Mouse (Mus musculus) kidney, adult 2 months (tissue): ENCODE measurements at regions not wholly inside any gene's neighbourhood (a gene's known extent, or its start where the extent isn't known, plus 50 kb on each side); places are given as distances from the start of the nearest gene placed in this dataset.

Source experiments
- DNase-seq: peaks from one replicate; pipeline ENCODE4 v3.0.0; 2021
- H3K27ac ChIP-seq: fragments of 200-500 bp; 2 replicates; pipeline ENCODE4 v1.5.1; 2012; ENCODE audit warnings: low read depth, low read length, control low read depth, inconsistent platforms; ENCODE audit not compliant: insufficient read depth
- H3K27me3 ChIP-seq: fragments of 200-500 bp; replicated peaks from 2 replicates; pipeline ENCODE4 v1.6.1; 2012; ENCODE audit warnings: mild to moderate bottlenecking, moderate library complexity, low read length, inconsistent platforms; ENCODE audit not compliant: control insufficient read depth, insufficient read depth
- H3K36me3 ChIP-seq: fragments of 200-500 bp; 2 replicates; pipeline ENCODE4 v1.6.1; 2012; ENCODE audit warnings: mild to moderate bottlenecking, moderate library complexity, low read length, inconsistent platforms; ENCODE audit not compliant: control insufficient read depth, insufficient read depth
- H3K4me1 ChIP-seq: fragments of 200-500 bp; 2 replicates; pipeline ENCODE4 v1.6.1; 2011; ENCODE audit warnings: low read length; ENCODE audit not compliant: control insufficient read depth, insufficient read depth
- H3K4me3 ChIP-seq: fragments of 200-500 bp; 2 replicates; pipeline ENCODE4 v1.5.1; 2011; ENCODE audit warnings: mild to moderate bottlenecking, low read depth, low read length, control low read depth; ENCODE audit not compliant: insufficient read depth
- CTCF ChIP-seq: fragments of 200-500 bp; conservative IDR thresholded peaks from 2 replicates; pipeline ENCODE4 v1.5.1; 2011; ENCODE audit warnings: low read depth, mild to moderate bottlenecking, control low read depth, low read length, moderate library complexity, mixed read lengths; ENCODE audit not compliant: insufficient read depth, insufficient read length
- POLR2A ChIP-seq: fragments of 200-500 bp; IDR thresholded peaks from one replicate; pipeline ENCODE4 v1.6.1; 2011; ENCODE audit warnings: low read depth, low read length, control low read depth
- WGBS: fragments of 180-500 bp; shearing (Covaris S2); methylation state at CpG from one replicate; pipeline ENCODE4 v1.1.7; 2018; 5-methylcytosine and 5-hydroxymethylcytosine counted together

DNA sequence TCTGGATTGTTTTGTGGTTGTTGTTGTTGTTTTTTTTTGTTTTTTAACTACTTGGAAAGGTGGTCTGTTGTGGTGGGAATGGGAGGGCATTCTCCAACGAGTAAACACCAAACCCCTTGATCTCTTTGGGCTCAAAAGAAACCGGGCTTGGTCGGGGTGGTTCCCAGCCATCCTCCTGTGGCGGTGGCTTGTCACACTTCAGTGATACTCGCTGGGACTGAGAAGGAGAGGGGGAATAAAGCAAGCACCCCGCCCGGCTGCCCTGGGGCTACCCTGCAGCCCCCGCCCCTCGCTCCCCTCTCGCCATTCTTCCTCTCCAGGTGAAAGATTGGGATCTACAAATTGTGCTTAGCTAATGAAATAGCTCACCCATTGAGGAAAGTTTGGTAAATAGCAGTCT is 229.3 kb upstream of the Sp4 start:
- TF ChIP-seq CTCF (no peak), POLR2A (no peak)
- Histone ChIP-seq H3K4me1 (no peaks in the 10 kb centered on the region), H3K36me3 (no peaks in the 10 kb centered on the region), H3K4me3 (no peak overlapping the region), H3K27ac (no peak overlapping the region), H3K27me3 (no peaks in the 10 kb centered on the region)
- DNase-seq = no peak
- 3% methylated on average over 10 of the region's 10 CpGs for WGBS

DNA sequence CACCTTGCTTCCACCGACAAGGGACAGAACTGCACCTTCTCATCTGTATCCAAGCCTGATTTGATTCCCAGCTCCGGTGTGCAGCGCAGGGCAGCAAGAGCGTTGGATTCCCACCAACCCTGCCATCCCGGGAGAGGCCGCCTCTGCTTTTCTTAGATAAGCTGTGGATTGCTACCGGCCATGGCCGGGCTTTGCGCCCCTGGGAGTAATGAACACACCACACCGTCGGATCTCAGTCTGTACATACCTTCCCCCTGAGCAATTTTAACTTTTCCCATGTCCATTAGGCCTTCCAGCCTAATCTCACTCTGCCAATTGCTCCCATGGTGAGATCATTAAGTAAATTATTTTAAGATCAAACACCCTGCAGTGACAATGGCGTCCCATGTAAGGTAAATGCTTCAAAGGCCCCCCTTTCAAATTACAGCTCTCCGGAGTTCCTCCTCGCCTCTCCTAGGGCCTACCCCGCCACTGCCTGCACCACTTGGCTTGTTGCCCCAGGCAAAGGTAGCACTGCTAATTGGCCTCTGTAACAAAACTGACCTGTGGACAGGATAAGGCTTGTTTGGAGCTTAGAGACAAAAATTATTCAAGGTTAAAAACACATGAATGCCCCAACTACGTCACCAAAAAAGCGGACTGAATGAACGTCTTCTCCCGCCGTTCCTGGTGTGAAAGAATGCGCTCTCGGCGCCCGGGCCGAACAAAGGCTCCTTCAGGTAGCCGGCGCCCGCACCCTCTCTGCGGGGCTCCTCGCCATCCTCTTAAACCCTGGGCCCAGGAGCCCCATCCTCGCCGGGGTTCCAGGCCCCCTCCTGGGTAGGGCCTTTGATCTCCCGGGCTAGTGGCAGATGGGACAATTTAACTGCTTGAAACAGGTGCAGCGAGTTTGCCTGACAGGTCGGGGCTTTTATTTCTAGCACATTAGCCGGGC is 228.5 kb upstream of the Sp4 start:
- H3K27ac ChIP-seq = no peak overlapping the region
- no peaks in the 10 kb centered on the region for H3K36me3 ChIP-seq
- peak; percentile 34 for DNase-seq
- no peak overlapping the region for H3K4me3 ChIP-seq
- 11% methylated on average over 36 of the region's 36 CpGs for whole genome bisulfite sequencing
- TF ChIP-seq CTCF (no peak), POLR2A (no peak)
- H3K27me3 ChIP-seq = no peaks in the 10 kb centered on the region
- H3K4me1 ChIP-seq = no peaks in the 10 kb centered on the region

DNA sequence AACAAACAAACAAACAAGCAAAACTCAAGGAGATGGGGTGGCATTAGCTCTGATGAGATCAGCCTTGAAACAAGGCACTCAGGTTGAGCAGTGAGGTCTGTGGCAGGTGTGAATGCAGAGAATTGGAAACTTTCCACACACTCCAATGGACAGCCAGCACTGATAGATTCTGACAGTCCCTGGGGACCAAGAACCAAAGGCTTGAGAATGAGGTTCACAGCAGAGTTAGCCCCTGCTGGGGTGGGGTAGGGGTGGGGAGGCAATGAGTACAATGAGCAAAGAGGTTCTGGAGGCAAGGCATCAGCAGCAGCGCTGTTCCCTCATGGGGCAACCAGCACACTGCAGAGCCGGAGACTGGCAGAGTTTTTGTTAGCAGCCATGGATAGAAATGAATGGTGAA is 220.5 kb upstream of the Sp4 start:
- H3K27me3 ChIP-seq = no peaks in the 10 kb centered on the region
- H3K36me3 ChIP-seq = no peaks in the 10 kb centered on the region
- no peak overlapping the region for H3K27ac ChIP-seq
- 68% methylated on average over 2 of the region's 2 CpGs for WGBS
- no peaks in the 10 kb centered on the region for H3K4me1 ChIP-seq
- no peak for DNase-seq
- H3K4me3 ChIP-seq = no peak overlapping the region
- TF ChIP-seq CTCF (no peak), POLR2A (no peak)

DNA sequence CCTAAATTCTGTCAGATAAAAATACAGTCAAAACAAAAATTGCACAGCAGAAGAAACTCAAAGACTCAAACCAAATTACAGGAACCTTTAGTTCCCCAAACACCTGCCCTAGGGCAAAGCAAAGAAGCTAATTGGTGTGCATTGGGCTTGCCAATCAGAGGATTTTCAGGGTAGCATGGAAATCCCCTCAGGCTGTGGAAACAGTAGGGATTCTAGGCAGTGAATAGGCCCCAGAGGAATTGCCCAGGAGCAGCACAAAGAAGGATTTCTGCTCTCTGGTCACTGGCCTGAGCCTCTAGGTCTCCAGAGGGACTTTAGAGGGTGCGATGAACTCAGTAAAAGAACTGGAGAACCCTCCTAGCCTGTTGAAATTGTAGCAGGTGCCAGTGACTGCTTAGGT is 220.1 kb upstream of the Sp4 start:
- no peak for TF ChIP-seq CTCF
- TF ChIP-seq POLR2A = no peak
- Histone ChIP-seq H3K4me1 (no peaks in the 10 kb centered on the region), H3K27ac (no peak overlapping the region), H3K36me3 (no peaks in the 10 kb centered on the region), H3K27me3 (no peaks in the 10 kb centered on the region), H3K4me3 (no peak overlapping the region)
- no peak for DNase-seq
- 82% methylated on average over 1 of the region's 1 CpGs for WGBS

DNA sequence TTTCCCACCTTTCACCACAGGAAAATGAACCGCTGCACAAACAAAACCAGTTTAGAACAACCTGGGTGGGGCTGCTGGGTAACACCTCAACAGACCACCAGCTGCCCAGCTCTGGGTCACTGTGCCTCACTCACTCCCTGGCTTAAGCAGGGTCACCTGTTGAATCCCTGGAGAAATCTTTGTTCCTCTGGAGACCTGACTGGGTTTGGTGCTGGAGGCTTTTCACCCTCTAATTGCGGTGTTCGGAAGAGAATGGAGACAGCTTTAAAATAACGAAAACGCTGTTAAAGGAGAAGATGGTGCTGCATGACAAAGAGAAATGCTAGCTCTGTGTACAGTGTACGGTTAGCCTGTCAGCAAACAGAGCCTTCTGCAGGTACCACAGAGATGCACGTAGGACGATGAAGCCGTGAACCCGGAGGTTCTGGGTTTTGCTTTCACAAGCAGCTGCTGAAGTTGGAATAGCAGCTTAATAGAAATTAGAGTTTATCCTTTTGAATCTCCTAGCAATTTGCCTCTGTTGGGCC is 218.6 kb upstream of the Sp4 start:
- no peaks in the 10 kb centered on the region for H3K27me3 ChIP-seq
- no peak for TF ChIP-seq POLR2A
- TF ChIP-seq CTCF = no peak
- WGBS = 69% methylated on average over 10 of the region's 10 CpGs
- no peaks in the 10 kb centered on the region for H3K36me3 ChIP-seq
- no peak for DNase-seq
- H3K27ac ChIP-seq = no peak overlapping the region
- H3K4me3 ChIP-seq = no peak overlapping the region
- H3K4me1 ChIP-seq = no peaks in the 10 kb centered on the region

DNA sequence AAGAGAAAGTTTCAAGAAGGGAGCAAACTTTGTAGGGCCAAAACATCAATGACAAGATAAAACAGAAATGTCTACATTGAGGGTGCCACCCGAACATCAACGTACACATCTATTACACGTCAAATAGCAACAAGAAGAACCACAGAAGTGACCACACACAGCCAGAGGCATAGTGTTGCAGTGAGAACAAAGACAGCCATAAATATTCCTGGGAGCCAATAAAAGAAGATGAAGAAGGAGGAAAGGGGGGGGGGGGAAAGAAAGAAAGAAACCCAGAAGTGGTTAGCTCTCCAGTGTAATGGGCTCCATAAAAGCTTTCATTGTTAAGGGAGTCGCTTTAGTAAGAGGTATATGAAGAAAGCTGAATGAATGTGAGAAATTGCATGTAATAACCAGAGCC is 209.7 kb upstream of the Sp4 start:
- DNase-seq = no peak
- no peaks in the 10 kb centered on the region for H3K27me3 ChIP-seq
- WGBS = 18% methylated on average over 4 of the region's 4 CpGs
- TF ChIP-seq CTCF (no peak), POLR2A (no peak)
- H3K27ac ChIP-seq = no peak overlapping the region
- H3K4me1 ChIP-seq = no peaks in the 10 kb centered on the region
- no peak overlapping the region for H3K4me3 ChIP-seq
- no peaks in the 10 kb centered on the region for H3K36me3 ChIP-seq

DNA sequence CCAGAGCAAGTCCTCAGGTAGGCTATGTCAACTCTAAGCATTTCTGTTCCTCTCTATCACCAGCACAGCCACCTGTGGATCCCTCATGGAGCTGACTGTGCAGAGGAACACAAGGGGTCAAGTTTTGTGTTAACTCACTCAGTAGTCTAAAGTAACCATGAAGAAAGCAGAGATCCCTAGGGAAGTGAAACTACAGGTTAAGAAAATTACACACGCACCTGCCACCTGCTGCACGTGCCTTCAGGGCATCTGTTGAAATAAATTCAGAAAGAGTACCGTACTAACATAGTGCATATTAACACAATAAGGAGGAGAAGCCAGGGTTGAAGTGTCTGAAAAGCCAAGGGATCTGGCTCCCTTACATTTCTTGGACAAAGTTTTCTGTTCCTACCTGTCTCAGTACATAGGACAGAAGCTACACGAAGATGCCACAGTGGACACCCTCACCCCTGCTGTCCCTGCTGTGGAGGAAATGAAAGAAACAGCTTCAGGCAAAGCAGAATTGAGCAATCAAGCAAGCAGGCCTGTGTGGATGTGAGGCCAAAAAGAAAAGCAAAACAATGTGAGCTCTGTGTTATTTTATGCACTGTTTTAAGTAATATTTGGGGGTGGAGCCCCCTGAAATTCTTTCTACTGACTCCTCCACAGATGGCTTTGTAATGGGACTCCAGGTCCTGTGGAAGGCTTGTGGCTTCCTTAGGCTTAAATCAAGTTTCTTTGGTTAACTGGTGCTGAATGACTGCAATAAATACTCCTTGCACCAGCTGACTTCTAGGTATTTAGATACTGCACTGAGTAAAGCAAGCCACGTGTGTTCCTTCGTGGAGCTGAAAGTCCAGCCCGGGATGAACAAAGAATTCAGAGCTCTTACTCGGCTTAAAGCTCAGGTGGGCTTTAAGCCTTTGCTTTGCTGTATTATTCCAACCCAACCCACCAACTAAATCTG is 208.0 kb upstream of the Sp4 start:
- DNase-seq = no peak
- Histone ChIP-seq H3K27me3 (no peaks in the 10 kb centered on the region), H3K36me3 (no peaks in the 10 kb centered on the region), H3K4me3 (no peak overlapping the region), H3K27ac (no peak overlapping the region), H3K4me1 (no peaks in the 10 kb centered on the region)
- TF ChIP-seq POLR2A (no peak), CTCF (no peak)
- 56% methylated on average over 8 of the region's 8 CpGs for WGBS
